Comparison of ENCODE assay signal across 8 mouse cellular contexts in genomic region chr6:108709471-108710231, GRCm38 (mm10). TPM values are rescaled to one million over a fixed set of nuclear protein-coding genes. Genes with fewer than 3 reads are reported as not detected.
DNase-seq lines count a peak whose midpoint lies in the region; ATAC-seq and TF ChIP-seq lines count a peak whose summit lies in the region.

No protein-coding gene starts in this region.

- peak overlapping the region; percentile 55 for H3K9ac ChIP-seq in hindbrain, postnatal 0 days (replicated peaks; ENCODE audit: low read length)

- TF ChIP-seq CTCF in hindbrain, postnatal 0 days (IDR thresholded peaks at IDR 0.05; ENCODE audit: low read depth): peak; percentile 89

- H3K9me3 ChIP-seq in hindbrain, postnatal 0 days (ENCODE audit: low read length): no peaks in the 10 kb centered on the region

- H3K36me3 ChIP-seq in hindbrain, postnatal 0 days (ENCODE audit: insufficient read depth, low read length): no peaks in the 10 kb centered on the region

- H3K4me3 ChIP-seq in hindbrain, postnatal 0 days (ENCODE audit: low read length): peak overlapping the region; percentile 46

- H3K4me1 ChIP-seq in hindbrain, postnatal 0 days (ENCODE audit: insufficient read depth, low read length): peaks cover 3% of the 10 kb centered on the region; the same call in 1 of the 2 replicates

- peak; percentile 82 for ATAC-seq in common myeloid progenitor, adult 5-6 weeks (replicated peaks; ENCODE audit: low read depth, poor library complexity, severe bottlenecking)
- ATAC-seq in hindbrain, postnatal 0 days: peak; percentile 95

- H3K4me2 ChIP-seq in hindbrain, postnatal 0 days (ENCODE audit: low read depth, low read length): peak overlapping the region; percentile 97

- H3K27me3 ChIP-seq in hindbrain, postnatal 0 days (ENCODE audit: insufficient read depth, low read length): no peaks in the 10 kb centered on the region

- peak; percentile 97 for DNase-seq in ZHBTc4 (ENCODE audit: low read depth, low spot score)
- peak; percentile 76 to 84 for DNase-seq in gastrocnemius, adult 8-10 months (ENCODE audit: low spot score in 2 of 2)
- peak; percentile 92 for DNase-seq in hindbrain, postnatal 0 days (ENCODE audit: low spot score)
- peak; percentile 66 for DNase-seq in left cerebral cortex, adult 11 months (ENCODE audit: low spot score)
- DNase-seq in lung, postnatal 25 days (ENCODE audit: low spot score): peak; percentile 90
- DNase-seq in retina, embryonic 14.5 days (ENCODE audit: low spot score): peak; percentile 91
- peak; percentile 55 for DNase-seq in urinary bladder, adult 2 months (ENCODE audit: low spot score)

- WGBS in hindbrain, postnatal 0 days: under 1% methylated on average over 29 of the region's 29 CpGs

- peak overlapping the region; percentile 78 for H3K27ac ChIP-seq in hindbrain, postnatal 0 days

RNA-seq across cellular contexts. Expression of gene Bhlhe40, which starts 49.2 kb away (rescaled TPM):
- total RNA-seq in common myeloid progenitor, adult 5-6 weeks (2017): 4.3 and 4.6 TPM in 2 replicates
- total RNA-seq in gastrocnemius, adult 8-10 months (2022): 100 to 1,000 TPM in 3 of 4 experiments, 10 to 100 TPM in 1; 89.5 to 168 (median 130) TPM
- total RNA-seq in hindbrain, postnatal 0 days (2014; rRNA removed): 3.8 and 7.7 TPM in 2 replicates
- polyA plus RNA-seq in hindbrain, postnatal 0 days (2015; fragmentation: Nextera tagmentation; extraction: Ambion mirVana): 6.0 and 6.4 TPM in 2 replicates
- polyA plus RNA-seq in urinary bladder, adult 2 months (2012; rRNA removed): 17.9 and 35.1 TPM in 2 replicates

Comparison
In these comparisons a context has a peak if more than half of its experiments do, and no peak if none do; other contexts are left out.
1. Peak in every context shown above with its lines: DNase-seq, ATAC-seq, H3K4me3 ChIP-seq and H3K27ac ChIP-seq.
2. RNA of gene Bhlhe40, which starts 49.2 kb away (total RNA-seq): 89.5 to 168 TPM in gastrocnemius, adult 8-10 months; 3.8 to 7.7 TPM in hindbrain, postnatal 0 days and 4.3 to 4.6 TPM in common myeloid progenitor, adult 5-6 weeks; every median in the first group is over 10 times any median in the second.